ENCODE assay signal across 19 mouse cellular contexts in genomic region chr4:139582903-139583302, GRCm38 (mm10). TPM values are rescaled to one million over a fixed set of nuclear protein-coding genes. Genes with fewer than 3 reads are reported as not detected.
DNase-seq lines count a peak whose midpoint lies in the region; ATAC-seq and TF ChIP-seq lines count a peak whose summit lies in the region.
"Had no signal": no experiment of that assay in that cellular context is flagged by ENCODE, and none has a peak within 500 bp of the region (broad histone marks: within the 10 kb centered on the region; RNA-seq: fewer than 3 reads in every experiment).

No protein-coding gene starts in this region.

- H3K9me3 ChIP-seq in hindbrain, embryonic 16.5 days (ENCODE audit: control insufficient read depth, low read length): no peaks in the 10 kb centered on the region
- H3K9me3 ChIP-seq in hindbrain, embryonic 13.5 days: no peaks in the 10 kb centered on the region
- H3K9me3 ChIP-seq in lung, postnatal 0 days (ENCODE audit: low read length): no peaks in the 10 kb centered on the region
- H3K9me3 ChIP-seq in limb, embryonic 15.5 days: no peaks in the 10 kb centered on the region
- H3K9me3 ChIP-seq: forebrain, embryonic 12.5 days; midbrain, embryonic 13.5 days had no signal

- H3K27ac ChIP-seq in hindbrain, embryonic 16.5 days (ENCODE audit: low read depth, low read length): no peak overlapping the region
- no peak overlapping the region for H3K27ac ChIP-seq in hindbrain, embryonic 13.5 days
- H3K27ac ChIP-seq in lung, postnatal 0 days (ENCODE audit: low read length): no peak overlapping the region
- H3K27ac ChIP-seq in limb, embryonic 15.5 days: peak overlapping the region; percentile 22; the same call in 1 of the 2 replicates
- H3K27ac ChIP-seq: forebrain, embryonic 12.5 days; hindbrain, embryonic 14.5 days; left cerebral cortex, adult 2 months; liver, embryonic 14.5 days; midbrain, embryonic 13.5 days had no signal

- H3K4me1 ChIP-seq in hindbrain, embryonic 16.5 days (ENCODE audit: control insufficient read depth, insufficient read depth, low read depth, low read length): peaks cover 28% of the 10 kb centered on the region
- H3K4me1 ChIP-seq in hindbrain, embryonic 13.5 days (replicated peaks): peaks cover 65% of the 10 kb centered on the region
- H3K4me1 ChIP-seq in lung, postnatal 0 days (ENCODE audit: insufficient read depth, low read depth, low read length): peaks cover 40% of the 10 kb centered on the region
- H3K4me1 ChIP-seq in limb, embryonic 15.5 days: peaks cover 83% of the 10 kb centered on the region

- H3K36me3 ChIP-seq in hindbrain, embryonic 16.5 days (ENCODE audit: control insufficient read depth, insufficient read depth, low read length): no peaks in the 10 kb centered on the region
- H3K36me3 ChIP-seq in hindbrain, embryonic 13.5 days: no peaks in the 10 kb centered on the region
- no peaks in the 10 kb centered on the region for H3K36me3 ChIP-seq in lung, postnatal 0 days (ENCODE audit: insufficient read depth, low read length)
- no peaks in the 10 kb centered on the region for H3K36me3 ChIP-seq in limb, embryonic 15.5 days
- H3K36me3 ChIP-seq: forebrain, embryonic 12.5 days; midbrain, embryonic 13.5 days had no signal

- H3K4me3 ChIP-seq in hindbrain, embryonic 16.5 days (ENCODE audit: low read length): no peak overlapping the region
- H3K4me3 ChIP-seq in hindbrain, embryonic 13.5 days: no peak overlapping the region
- H3K4me3 ChIP-seq in lung, postnatal 0 days (ENCODE audit: low read depth, low read length): no peak overlapping the region
- H3K4me3 ChIP-seq in limb, embryonic 15.5 days: no peak overlapping the region
- H3K4me3 ChIP-seq: forebrain, embryonic 12.5 days; left cerebral cortex, adult 2 months; midbrain, embryonic 13.5 days had no signal

- peak; percentile 15; the same call in 1 of the 2 replicates for TF ChIP-seq CTCF in lung, postnatal 0 days (IDR thresholded peaks at IDR 0.05)

- H3K4me2 ChIP-seq in hindbrain, embryonic 16.5 days (ENCODE audit: low read length): no peak overlapping the region
- H3K4me2 ChIP-seq in hindbrain, embryonic 13.5 days: no peak overlapping the region
- H3K4me2 ChIP-seq in lung, postnatal 0 days (replicated peaks; ENCODE audit: low read depth, low read length): no peak overlapping the region
- H3K4me2 ChIP-seq in limb, embryonic 15.5 days: no peak overlapping the region
- H3K4me2 ChIP-seq: forebrain, embryonic 12.5 days; hindbrain, embryonic 14.5 days; midbrain, embryonic 13.5 days had no signal

- TF ChIP-seq EP300 in lung, postnatal 0 days (IDR thresholded peaks at IDR 0.05): no peak

- peak overlapping the region; percentile 15; the same call in 1 of the 2 replicates for H3K9ac ChIP-seq in hindbrain, embryonic 16.5 days (ENCODE audit: low read depth, low read length)
- H3K9ac ChIP-seq in hindbrain, embryonic 13.5 days: no peak overlapping the region
- H3K9ac ChIP-seq in lung, postnatal 0 days (replicated peaks; ENCODE audit: low read depth): no peak overlapping the region
- no peak overlapping the region for H3K9ac ChIP-seq in limb, embryonic 15.5 days
- H3K9ac ChIP-seq: forebrain, embryonic 12.5 days; hindbrain, embryonic 14.5 days; liver, embryonic 14.5 days; midbrain, embryonic 13.5 days had no signal

- peak; percentile 41 for DNase-seq in cerebellum, adult 9-11 months
- no peak for DNase-seq in cerebellum, adult 18-20 months
- DNase-seq in lung, postnatal 0 days (ENCODE audit: low spot score): no peak
- no peak for DNase-seq in lung, postnatal 10 days
- no peak for DNase-seq in adrenal gland, adult 2 months
- DNase-seq: B cell, adult 2 months; gastrocnemius, postnatal 10 days; right cerebral cortex, postnatal 25 days had no signal

- ATAC-seq in hindbrain, embryonic 16.5 days: no peak
- no peak for ATAC-seq in hindbrain, embryonic 13.5 days (ENCODE audit: low FRiP score)
- no peak for ATAC-seq in lung, postnatal 0 days
- ATAC-seq in limb, embryonic 15.5 days (ENCODE audit: insufficient number of reproducible peaks, low FRiP score, low TSS enrichment, low read depth): no peak
- ATAC-seq: midbrain, embryonic 13.5 days had no signal

- WGBS in hindbrain, embryonic 16.5 days: 41% methylated on average over 3 of the region's 3 CpGs
- 38% methylated on average over 3 of the region's 3 CpGs for WGBS in hindbrain, embryonic 13.5 days
- 68% methylated on average over 3 of the region's 3 CpGs for WGBS in lung, postnatal 0 days
- 55% methylated on average over 3 of the region's 3 CpGs for WGBS in limb, embryonic 15.5 days

- no peaks in the 10 kb centered on the region for H3K27me3 ChIP-seq in hindbrain, embryonic 16.5 days (replicated peaks; ENCODE audit: control insufficient read depth, insufficient read depth, low read length)
- H3K27me3 ChIP-seq in hindbrain, embryonic 13.5 days: no peaks in the 10 kb centered on the region
- H3K27me3 ChIP-seq in lung, postnatal 0 days (replicated peaks; ENCODE audit: insufficient read depth, low read length): no peaks in the 10 kb centered on the region
- H3K27me3 ChIP-seq in limb, embryonic 15.5 days: no peaks in the 10 kb centered on the region
- H3K27me3 ChIP-seq: forebrain, embryonic 12.5 days; midbrain, embryonic 13.5 days had no signal

RNA-seq across cellular contexts. Expression of gene Gm21969, which starts 20.1 kb away (rescaled TPM):
- polyA plus RNA-seq in hindbrain, embryonic 16.5 days (2015; fragmentation: Nextera tagmentation; extraction: Ambion mirVana): not detected in 2 replicates
- polyA plus RNA-seq in hindbrain, embryonic 13.5 days (2015; fragmentation: Nextera tagmentation; extraction: Ambion mirVana): not detected in 2 replicates
- polyA plus RNA-seq in lung, postnatal 0 days (2015; fragmentation: Nextera tagmentation; extraction: Ambion mirVana): not detected in 2 replicates
- not detected in 2 replicates for polyA plus RNA-seq in limb, embryonic 15.5 days (2015; fragmentation: Nextera tagmentation; extraction: Ambion mirVana)
- under 1 TPM in 1 of 2 experiments, not detected in 1; 0.09 TPM for total RNA-seq in adrenal gland, adult 2 months (2021)
- 0.03 and 0.10 TPM in 2 replicates for polyA plus RNA-seq in adrenal gland, adult 2 months (2012; rRNA removed)
- total RNA-seq: gastrocnemius, postnatal 10 days; left cerebral cortex, adult 2 months; neutrophil, adult 5-6 weeks had no signal
- polyA plus RNA-seq: forebrain, embryonic 12.5 days; hindbrain, embryonic 14.5 days; large intestine, adult 2 months; liver, embryonic 14.5 days; midbrain, embryonic 13.5 days; stomach, embryonic 14.5 days had no signal

RNA-seq across cellular contexts. Expression of gene Aldh4a1, which starts 39.8 kb away (rescaled TPM):
- 31.9 and 35.4 TPM in 2 replicates for polyA plus RNA-seq in hindbrain, embryonic 16.5 days (2015; fragmentation: Nextera tagmentation; extraction: Ambion mirVana)
- 21.8 and 22.2 TPM in 2 replicates for polyA plus RNA-seq in hindbrain, embryonic 13.5 days (2015; fragmentation: Nextera tagmentation; extraction: Ambion mirVana)
- polyA plus RNA-seq in lung, postnatal 0 days (2015; fragmentation: Nextera tagmentation; extraction: Ambion mirVana): 13.4 and 19.7 TPM in 2 replicates
- 36.8 and 39.7 TPM in 2 replicates for polyA plus RNA-seq in limb, embryonic 15.5 days (2015; fragmentation: Nextera tagmentation; extraction: Ambion mirVana)
- 100 to 1,000 TPM in 1 of 2 experiments, 10 to 100 TPM in 1; 77.6 to 145 TPM for total RNA-seq in adrenal gland, adult 2 months (2021)
- polyA plus RNA-seq in adrenal gland, adult 2 months (2012; rRNA removed): 221 and 280 TPM in 2 replicates

RNA-seq across cellular contexts. Expression of gene Iffo2, which starts 52.6 kb away (rescaled TPM):
- 3.5 and 3.9 TPM in 2 replicates for polyA plus RNA-seq in hindbrain, embryonic 16.5 days (2015; fragmentation: Nextera tagmentation; extraction: Ambion mirVana)
- 4.4 and 4.7 TPM in 2 replicates for polyA plus RNA-seq in hindbrain, embryonic 13.5 days (2015; fragmentation: Nextera tagmentation; extraction: Ambion mirVana)
- polyA plus RNA-seq in lung, postnatal 0 days (2015; fragmentation: Nextera tagmentation; extraction: Ambion mirVana): 4.7 and 6.2 TPM in 2 replicates
- polyA plus RNA-seq in limb, embryonic 15.5 days (2015; fragmentation: Nextera tagmentation; extraction: Ambion mirVana): 2.7 and 3.6 TPM in 2 replicates
- total RNA-seq in adrenal gland, adult 2 months (2021): 10 to 100 TPM; 11.5 to 13.2 TPM
- polyA plus RNA-seq in adrenal gland, adult 2 months (2012; rRNA removed): 6.3 and 6.4 TPM in 2 replicates
